Mouse (Mus musculus) ES-Bruce4 (cell line): ENCODE measurements around the gene Antxr2.

ENCODE experiments used
- CTCF ChIP-seq: IDR thresholded peaks from one replicate; pipeline ENCODE4 v1.8.1; 2011; ENCODE audit warnings: low read depth, low read length
- EP300 ChIP-seq: IDR thresholded peaks from 2 replicates; pipeline ENCODE4 v1.6.1; 2011; ENCODE audit warnings: low read depth, low read length; ENCODE audit not compliant: insufficient read depth

- no peak for TF ChIP-seq CTCF
- TF ChIP-seq EP300 = no peak
These were observed 152.0 kb downstream of the Antxr2 start for GRCm38 (mm10) chr5:97878871-97879270.
